Mouse (Mus musculus): Measurements from ENCODE around the gene Mad1l1.

The Mad1l1 gene

GRCm38 (mm10) chr5:140183387-140183786 is 138.0 kb downstream of the Mad1l1 start:
- DNase-seq (ENCODE audit: low spot score in 2 of 2) = no peak

GRCm38 (mm10) chr5:140182351-140182750 is 139.0 kb downstream of the Mad1l1 start:
- DNase-seq (ENCODE audit: low spot score in 2 of 2) = no peak

- no peak for DNase-seq (ENCODE audit: low spot score in 2 of 2)
These were observed 141.3 kb downstream of the Mad1l1 start for GRCm38 (mm10) chr5:140180016-140180415.

GRCm38 (mm10) chr5:140178058-140178690 is 143.2 kb downstream of the Mad1l1 start:
- DNase-seq (ENCODE audit: low spot score in 2 of 2) = no peak

GRCm38 (mm10) chr5:140177582-140177981 is 143.8 kb downstream of the Mad1l1 start:
- DNase-seq (ENCODE audit: low spot score in 2 of 2) = no peak

GRCm38 (mm10) chr5:140176370-140176769 is 145.0 kb downstream of the Mad1l1 start:
- no peak for DNase-seq (ENCODE audit: low spot score in 2 of 2)

- DNase-seq (ENCODE audit: low spot score in 2 of 2) = no peak
These were observed 146.4 kb downstream of the Mad1l1 start for GRCm38 (mm10) chr5:140174814-140175490.

GRCm38 (mm10) chr5:140174066-140174465 is 147.3 kb downstream of the Mad1l1 start:
- DNase-seq (ENCODE audit: low spot score in 2 of 2) = no peak

- DNase-seq (ENCODE audit: low spot score in 2 of 2) = no peak
These were observed 148.2 kb downstream of the Mad1l1 start for GRCm38 (mm10) chr5:140173181-140173580.

GRCm38 (mm10) chr5:140171710-140172109 is 149.6 kb downstream of the Mad1l1 start:
- DNase-seq (ENCODE audit: low spot score in 2 of 2) = no peak

- no peak for DNase-seq (ENCODE audit: low spot score in 2 of 2)
These were observed 153.8 kb downstream of the Mad1l1 start for GRCm38 (mm10) chr5:140167531-140167930.

- DNase-seq (ENCODE audit: low spot score in 2 of 2) = no peak
These were observed 154.3 kb downstream of the Mad1l1 start for GRCm38 (mm10) chr5:140167080-140167479.

- DNase-seq (ENCODE audit: low spot score in 2 of 2) = no peak
These were observed 157.4 kb downstream of the Mad1l1 start for GRCm38 (mm10) chr5:140163947-140164346.

GRCm38 (mm10) chr5:140162071-140162845 is 159.1 kb downstream of the Mad1l1 start:
- no peak for DNase-seq (ENCODE audit: low spot score in 2 of 2)

GRCm38 (mm10) chr5:140159007-140159406 is 162.3 kb downstream of the Mad1l1 start:
- DNase-seq (ENCODE audit: low spot score in 2 of 2) = no peak

GRCm38 (mm10) chr5:140157886-140158627 is 163.3 kb downstream of the Mad1l1 start:
- no peak for DNase-seq (ENCODE audit: low spot score in 2 of 2)

- no peak for DNase-seq (ENCODE audit: low spot score in 2 of 2)
These were observed 167.2 kb downstream of the Mad1l1 start for GRCm38 (mm10) chr5:140154166-140154565.

- DNase-seq (ENCODE audit: low spot score in 2 of 2) = no peak
These were observed 169.5 kb downstream of the Mad1l1 start for GRCm38 (mm10) chr5:140151871-140152270.

- DNase-seq (ENCODE audit: low spot score in 2 of 2) = no peak
These were observed 170.2 kb downstream of the Mad1l1 start for GRCm38 (mm10) chr5:140151180-140151579.

- DNase-seq (ENCODE audit: low spot score in 2 of 2) = no peak
These were observed 170.7 kb downstream of the Mad1l1 start for GRCm38 (mm10) chr5:140150694-140151093.

- no peak for DNase-seq (ENCODE audit: low spot score in 2 of 2)
These were observed 171.2 kb downstream of the Mad1l1 start for GRCm38 (mm10) chr5:140150136-140150535.

GRCm38 (mm10) chr5:140149298-140149697 is 172.1 kb downstream of the Mad1l1 start:
- DNase-seq (ENCODE audit: low spot score in 2 of 2) = no peak
